Mouse (Mus musculus) gastrocnemius, adult 2 months (tissue): ENCODE data around the gene Smox. TPM values are rescaled to one million over a fixed set of nuclear protein-coding genes. Genes with fewer than 3 reads are reported as not detected.

Source experiments
- DNase-seq: peaks from one replicate; pipeline ENCODE4 v3.0.0; 2022
- H3K27ac ChIP-seq: fragments of 200-600 bp; 2 replicates; pipeline ENCODE4 v1.8.1; 2022; ENCODE audit warnings: mild to moderate bottlenecking
- H3K4me3 ChIP-seq: fragments of 200-600 bp; 2 replicates; pipeline ENCODE4 v1.8.1; 2022; ENCODE audit warnings: mild to moderate bottlenecking, moderate library complexity
- CTCF ChIP-seq: fragments of 200-600 bp; IDR thresholded peaks from 2 replicates; pipeline ENCODE4 v1.8.1; 2022; ENCODE audit warnings: antibody characterized with exemption, mild to moderate bottlenecking, moderate library complexity
- intact Hi-C: fragments of 180-260 bp; cut with DNase I; formaldehyde crosslinking; loops from one replicate; pipeline ENCODE4 v1.15.1; 2025
- total RNA-seq, 2 experiments: library from RNA; stranded (reverse); gene quantifications; 2 replicates each; pipeline ENCODE4 v1.2.3; 2021

Smox gene
- total RNA-seq, 2 experiments from 2014 or later, result 51.2 to 522 TPM

- Histone ChIP-seq H3K4me3 (no peak overlapping the region), H3K27ac (peak overlapping the region; percentile 92)
- intact Hi-C loops, result no loop called here
- DNase-seq, result peak; percentile 43
- TF ChIP-seq CTCF, result no peak
These were observed 11.3 kb downstream of the Smox start for GRCm38 (mm10) chr2:131502561-131502960.

- H3K27ac ChIP-seq, result peak overlapping the region; percentile 92
- intact Hi-C loops, result no loop called here
- TF ChIP-seq CTCF, result no peak
- DNase-seq, result no peak
- H3K4me3 ChIP-seq, result no peak overlapping the region
These were observed 14.1 kb downstream of the Smox start for GRCm38 (mm10) chr2:131505431-131505830.

GRCm38 (mm10) chr2:131506358-131506757, 15.1 kb downstream of the Smox start:
- H3K27ac ChIP-seq, result peak overlapping the region; percentile 92

GRCm38 (mm10) chr2:131508501-131508900, 17.2 kb downstream of the Smox start:
- peak overlapping the region; percentile 92 for H3K27ac ChIP-seq
- no peak for DNase-seq
- peak overlapping the region; percentile 14 for H3K4me3 ChIP-seq
- intact Hi-C loops, result no loop called here
- TF ChIP-seq CTCF, result no peak

More at GRCm38 (mm10) chr2:131506358-131506757, 15.1 kb downstream of the Smox start:
- intact Hi-C loops, result loop anchor here (2.0 kb wide), 1 partner anchor 14 kb away; no protein-coding TSS in a partner anchor
- peak; percentile 66 for DNase-seq
- H3K4me3 ChIP-seq, result peak overlapping the region; percentile 50
- no peak for TF ChIP-seq CTCF

- TF ChIP-seq CTCF, result peak; percentile 94
- H3K27ac ChIP-seq, result peak overlapping the region; percentile 92
- peak; percentile 94 for DNase-seq
- peak overlapping the region; percentile 41 for H3K4me3 ChIP-seq
- intact Hi-C loops, result loop anchor here (1.0 to 10.0 kb wide), 3 partner anchors 65 to 325 kb away; partner anchors contain the start of genes Cdc25b, Cenpb and Spef1
These were observed 18.5 kb downstream of the Smox start for GRCm38 (mm10) chr2:131509671-131510313.

- peak overlapping the region; percentile 92 for H3K27ac ChIP-seq
- TF ChIP-seq CTCF, result no peak
- peak overlapping the region; percentile 41 for H3K4me3 ChIP-seq
- intact Hi-C loops, result loop anchor here (1.0 to 10.0 kb wide), 3 partner anchors 66 to 326 kb away; partner anchors contain the start of genes Cdc25b, Cenpb and Spef1
- no peak for DNase-seq
These were observed 19.2 kb downstream of the Smox start for GRCm38 (mm10) chr2:131510531-131510930.

GRCm38 (mm10) chr2:131513477-131513876, 22.2 kb downstream of the Smox start:
- DNase-seq, result peak; percentile 69
- intact Hi-C loops, result loop anchor here (10.0 kb wide), 1 partner anchor 329 kb away; the partner anchor contains the start of genes Cdc25b, Cenpb and Spef1
- H3K4me3 ChIP-seq, result peak overlapping the region; percentile 13; the same call in 1 of the 2 replicates
- peak overlapping the region; percentile 54 for H3K27ac ChIP-seq
- TF ChIP-seq CTCF, result no peak

GRCm38 (mm10) chr2:131514055-131514621, 22.8 kb downstream of the Smox start:
- intact Hi-C loops, result loop anchor here (10.0 kb wide), 1 partner anchor 329 kb away; the partner anchor contains the start of genes Cdc25b, Cenpb and Spef1

GRCm38 (mm10) chr2:131517550-131517949, 26.3 kb downstream of the Smox start:
- TF ChIP-seq CTCF, result no peak
- Histone ChIP-seq H3K27ac (no peak overlapping the region), H3K4me3 (no peak overlapping the region)
- intact Hi-C loops, result loop anchor here (10.0 kb wide), 1 partner anchor 333 kb away; the partner anchor contains the start of genes Cdc25b, Cenpb and Spef1
- DNase-seq, result peak; percentile 10

More at GRCm38 (mm10) chr2:131514055-131514621, 22.8 kb downstream of the Smox start:
- TF ChIP-seq CTCF, result no peak; the same call in 1 of the 2 replicates
- Histone ChIP-seq H3K27ac (peak overlapping the region; percentile 54), H3K4me3 (peak overlapping the region; percentile 13; the same call in 1 of the 2 replicates)
- DNase-seq, result no peak

GRCm38 (mm10) chr2:131518790-131519189, 27.5 kb downstream of the Smox start:
- no peak for TF ChIP-seq CTCF
- DNase-seq, result peak; percentile 10
- no peak overlapping the region for H3K4me3 ChIP-seq
- H3K27ac ChIP-seq, result no peak overlapping the region
- intact Hi-C loops, result loop anchor here (10.0 kb wide), 1 partner anchor 334 kb away; the partner anchor contains the start of genes Cdc25b, Cenpb and Spef1

GRCm38 (mm10) chr2:131520743-131521142, 29.4 kb downstream of the Smox start:
- DNase-seq, result peak; percentile 15
- TF ChIP-seq CTCF, result no peak
- intact Hi-C loops, result loop anchor here (10.0 kb wide), 1 partner anchor 246 kb away; no protein-coding TSS in a partner anchor
- no peak overlapping the region for H3K4me3 ChIP-seq
- H3K27ac ChIP-seq, result no peak overlapping the region

- peak; percentile 62 for DNase-seq
- intact Hi-C loops, result loop anchor here (2.0 to 10.0 kb wide), 2 partner anchors 82 to 252 kb away; no protein-coding TSS in a partner anchor
- peak; percentile 72 for TF ChIP-seq CTCF
- no peak overlapping the region for H3K27ac ChIP-seq
- no peak overlapping the region for H3K4me3 ChIP-seq
These were observed 35.8 kb downstream of the Smox start for GRCm38 (mm10) chr2:131527061-131527460.
